Mouse (Mus musculus): ENCODE data around the gene Cebpzos. TPM values are rescaled to one million over a fixed set of nuclear protein-coding genes. Genes with fewer than 3 reads are reported as not detected.

The Cebpzos gene
- 45.8 TPM for polyA plus RNA-seq (2014; fragmentation: Illumina TruSeq; extraction: RNeasy Lipid Tissue Mini Kit (QIAGEN cat#74804); ENCODE audit: low read depth, low replicate concordance)

GRCm38 (mm10) chr17:78916369-78916813, at the start of gene Cebpzos:
Gene Cebpzos (plus strand): TSS chr17:78916500.

GRCm38 (mm10) chr17:78882401-78883112, 33.7 kb upstream of the Cebpzos start, which contains the start of gene Eif2ak2:
Gene Eif2ak2 (minus strand): TSS chr17:78882573.

DNA sequence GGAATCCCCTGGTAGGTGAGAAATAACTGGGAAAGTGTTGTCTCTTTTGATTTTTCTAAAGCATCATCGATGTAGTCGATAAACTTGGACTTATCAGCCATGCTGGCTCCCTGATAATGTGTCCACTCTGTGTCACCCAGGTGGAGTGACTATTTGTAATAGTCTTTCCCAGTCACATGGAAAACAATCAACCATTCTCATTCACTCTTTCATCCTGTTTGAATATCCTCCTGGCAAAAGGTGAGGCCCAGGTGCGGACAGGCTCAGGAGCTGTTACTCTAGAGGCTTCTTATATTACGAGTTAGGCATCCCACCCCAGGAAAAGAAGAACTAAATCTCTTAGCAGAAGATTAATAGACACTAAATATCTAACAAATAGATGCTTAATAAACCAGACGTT, 9.4 kb upstream of the Cebpzos start, which contains the start of gene Sult6b1:
Sult6b1 (minus strand) TSS at position 101 of the 400 bp plus-strand sequence.

GRCm38 (mm10) chr17:78936466-78937228, 20.3 kb downstream of the Cebpzos start, which contains the start of the genes Cebpz and Ndufaf7:
Gene Cebpz (minus strand): TSS chr17:78937066.
Gene Ndufaf7 (plus strand): TSS chr17:78937136.

Other genes with a start within 250 kb of the Cebpzos start
- 10.1 TPM for gene Strn, start 179.3 kb upstream of the Cebpzos start, polyA plus RNA-seq (2014; fragmentation: Illumina TruSeq; extraction: RNeasy Lipid Tissue Mini Kit (QIAGEN cat#74804); ENCODE audit: low read depth, low replicate concordance)
- gene Heatr5b, start 81.1 kb upstream of the Cebpzos start, polyA plus RNA-seq (2014; fragmentation: Illumina TruSeq; extraction: RNeasy Lipid Tissue Mini Kit (QIAGEN cat#74804); ENCODE audit: low read depth, low replicate concordance), result 17.4 TPM
- 23.4 TPM for gene Gpatch11, start 80.9 kb upstream of the Cebpzos start, polyA plus RNA-seq (2014; fragmentation: Illumina TruSeq; extraction: RNeasy Lipid Tissue Mini Kit (QIAGEN cat#74804); ENCODE audit: low read depth, low replicate concordance)
- 15.6 TPM for gene Eif2ak2, start 33.9 kb upstream of the Cebpzos start, polyA plus RNA-seq (2014; fragmentation: Illumina TruSeq; extraction: RNeasy Lipid Tissue Mini Kit (QIAGEN cat#74804); ENCODE audit: low read depth, low replicate concordance)
- gene Sult6b1, start 9.5 kb upstream of the Cebpzos start, polyA plus RNA-seq (2014; fragmentation: Illumina TruSeq; extraction: RNeasy Lipid Tissue Mini Kit (QIAGEN cat#74804); ENCODE audit: low read depth, low replicate concordance), result not detected
- gene Cebpz, start 20.6 kb downstream of the Cebpzos start, polyA plus RNA-seq (2014; fragmentation: Illumina TruSeq; extraction: RNeasy Lipid Tissue Mini Kit (QIAGEN cat#74804); ENCODE audit: low read depth, low replicate concordance), result 16.5 TPM
- 25.8 TPM for gene Ndufaf7, start 20.6 kb downstream of the Cebpzos start, polyA plus RNA-seq (2014; fragmentation: Illumina TruSeq; extraction: RNeasy Lipid Tissue Mini Kit (QIAGEN cat#74804); ENCODE audit: low read depth, low replicate concordance)
- 14.9 TPM for gene Prkd3, start 104.3 kb downstream of the Cebpzos start, polyA plus RNA-seq (2014; fragmentation: Illumina TruSeq; extraction: RNeasy Lipid Tissue Mini Kit (QIAGEN cat#74804); ENCODE audit: low read depth, low replicate concordance)
- gene Qpct, start 135.4 kb downstream of the Cebpzos start, polyA plus RNA-seq (2014; fragmentation: Illumina TruSeq; extraction: RNeasy Lipid Tissue Mini Kit (QIAGEN cat#74804); ENCODE audit: low read depth, low replicate concordance), result 9.3 TPM

Measured in adipose tissue, adult 10 weeks (tissue).